Mouse (Mus musculus) limb, embryonic 11.5 days (tissue): ENCODE measurements at regions not wholly inside any gene's neighbourhood (a gene's known extent, or its start where the extent isn't known, plus 50 kb on each side); places are given as distances from the start of the nearest gene placed in this dataset. TPM values are rescaled to one million over a fixed set of nuclear protein-coding genes. Genes with fewer than 3 reads are reported as not detected.
A peak's percentile ranks its signal among the peaks of the same experiment; 100 is the strongest.

Source experiments
- ATAC-seq: fragments of 200-750 bp; cut with Nextera tagmentation; 2 replicates; pipeline ENCODE4 v1.8.0; 2017; ENCODE audit warnings: low read depth; ENCODE audit not compliant: insufficient number of reproducible peaks, low FRiP score, low TSS enrichment
- DNase-seq: peaks from one replicate; pipeline ENCODE4 v3.0.0-alpha.2; 2015; ENCODE audit warnings: low spot score
- H3K27ac ChIP-seq: fragments of 300-500 bp; sonication (generic); replicated peaks from 2 replicates; pipeline ENCODE4 v1.5.1; 2014; ENCODE audit warnings: low read depth, mild to moderate bottlenecking, low read length
- H3K27me3 ChIP-seq: fragments of 300-500 bp; sonication (generic); 2 replicates; pipeline ENCODE4 v1.6.1; 2014; ENCODE audit warnings: mild to moderate bottlenecking, low read length, mixed read lengths; ENCODE audit not compliant: control insufficient read depth, insufficient read depth
- H3K36me3 ChIP-seq: fragments of 300-500 bp; sonication (generic); 2 replicates; pipeline ENCODE4 v1.6.1; 2014; ENCODE audit warnings: mild to moderate bottlenecking, low read length, moderate library complexity, mixed read lengths; ENCODE audit not compliant: control insufficient read depth, insufficient read depth
- H3K4me1 ChIP-seq: fragments of 300-500 bp; sonication (generic); 2 replicates; pipeline ENCODE4 v1.6.1; 2014; ENCODE audit warnings: low read length, mixed read lengths; ENCODE audit not compliant: control insufficient read depth, insufficient read depth
- H3K4me2 ChIP-seq: fragments of 300-500 bp; sonication (generic); 2 replicates; pipeline ENCODE4 v1.6.1; 2014; ENCODE audit warnings: low read depth, mild to moderate bottlenecking, moderate library complexity; ENCODE audit not compliant: severe bottlenecking
- H3K4me3 ChIP-seq: fragments of 300-500 bp; sonication (generic); 2 replicates; pipeline ENCODE4 v1.5.1; 2014; ENCODE audit warnings: low read depth, low read length
- H3K9ac ChIP-seq: fragments of 300-500 bp; sonication (generic); 2 replicates; pipeline ENCODE4 v1.6.1; 2014; ENCODE audit warnings: mild to moderate bottlenecking, low read length
- H3K9me3 ChIP-seq: fragments of 300-500 bp; sonication (generic); 2 replicates; pipeline ENCODE4 v1.6.1; 2016; ENCODE audit warnings: low read length; ENCODE audit not compliant: control insufficient read depth
- WGBS: fragments of 180-500 bp; shearing (Covaris S2); extraction: QIAGEN DNeasy Blood & Tissue Kit; methylation state at CpG from one replicate; pipeline ENCODE4 v1.1.7; 2014; 5-methylcytosine and 5-hydroxymethylcytosine counted together
- microRNA-seq: library from miRNA; unstranded; fragments of <30 nt; microRNA quantifications from one replicate; pipeline ENCODE4, GENCODE M21; 2016

DNA sequence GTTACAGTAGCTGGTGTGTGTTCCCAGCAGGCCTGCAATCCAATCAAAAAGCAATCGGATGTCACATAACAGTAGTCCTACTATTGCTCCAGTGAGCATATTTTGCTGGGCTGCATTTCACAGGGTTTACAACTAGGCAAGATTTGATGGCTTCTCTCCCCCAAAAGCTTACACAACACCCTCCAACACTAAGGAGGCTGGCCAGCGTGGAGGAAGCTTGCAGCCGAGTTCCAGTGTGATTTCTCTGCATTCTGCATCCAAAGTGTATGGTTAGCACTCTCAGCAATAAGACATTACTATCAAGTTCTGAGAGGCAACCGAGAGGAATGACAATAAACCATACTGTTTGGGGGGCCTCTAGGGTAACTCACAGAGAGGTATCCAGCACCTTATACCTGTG lies 367.2 kb downstream of the Xylt1 start:
- H3K9me3 ChIP-seq, result no peaks in the 10 kb centered on the region
- H3K4me2 ChIP-seq, result no peak overlapping the region
- H3K36me3 ChIP-seq, result no peaks in the 10 kb centered on the region
- no peaks in the 10 kb centered on the region; the same call in 1 of the 2 replicates for H3K4me1 ChIP-seq
- no peak overlapping the region for H3K9ac ChIP-seq
- WGBS, result 85% methylated on average over 4 of the region's 4 CpGs
- ATAC-seq (no peak), DNase-seq (no peak)
- no peak overlapping the region for H3K27ac ChIP-seq
- no peak overlapping the region for H3K4me3 ChIP-seq
- H3K27me3 ChIP-seq, result no peaks in the 10 kb centered on the region

DNA sequence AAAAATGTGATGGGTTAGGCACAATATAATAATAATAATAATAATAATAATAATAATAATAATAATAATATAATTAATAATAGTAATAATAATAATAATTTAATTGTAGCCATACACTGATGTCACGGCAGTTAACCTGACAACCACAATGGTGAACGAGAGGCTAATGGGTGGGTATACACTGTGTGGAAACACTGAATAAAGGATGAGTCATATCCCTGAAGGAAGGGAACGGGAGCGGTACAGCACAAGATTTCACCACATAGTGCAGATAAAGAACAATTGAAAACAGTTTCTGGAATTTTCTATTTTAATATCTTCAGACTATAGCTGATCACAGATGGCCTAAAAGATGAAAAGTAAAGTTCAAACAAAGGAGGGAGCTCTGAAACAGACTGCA lies 365.6 kb downstream of the Xylt1 start:
- Histone ChIP-seq H3K36me3 (no peaks in the 10 kb centered on the region), H3K27me3 (no peaks in the 10 kb centered on the region), H3K4me2 (no peak overlapping the region), H3K27ac (no peak overlapping the region), H3K4me3 (no peak overlapping the region), H3K4me1 (no peaks in the 10 kb centered on the region), H3K9me3 (no peaks in the 10 kb centered on the region), H3K9ac (no peak overlapping the region)
- WGBS, result 89% methylated on average over 4 of the region's 4 CpGs
- no peak for ATAC-seq
- DNase-seq, result no peak

DNA sequence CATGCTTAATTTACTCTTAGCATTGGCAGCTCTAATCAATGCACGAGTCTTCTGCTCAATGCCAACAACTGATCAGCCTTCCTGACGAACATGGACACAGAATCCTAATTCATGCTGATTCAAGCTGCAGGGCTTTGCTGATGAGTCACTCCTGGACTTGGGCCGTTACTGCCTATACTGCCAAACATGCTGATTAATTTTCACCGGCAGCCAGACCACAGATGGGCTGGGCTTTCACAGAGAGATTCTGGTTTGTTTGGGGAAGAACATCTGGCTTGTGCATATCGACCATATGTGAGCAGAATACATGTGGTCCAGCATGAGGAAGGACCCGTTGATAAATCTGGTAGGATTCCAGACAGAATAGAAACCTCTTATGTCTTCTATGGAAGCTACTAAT lies 358.9 kb downstream of the Xylt1 start:
- Histone ChIP-seq H3K36me3 (no peaks in the 10 kb centered on the region), H3K27me3 (no peaks in the 10 kb centered on the region), H3K9me3 (no peaks in the 10 kb centered on the region), H3K9ac (no peak overlapping the region), H3K4me2 (no peak overlapping the region), H3K4me1 (no peaks in the 10 kb centered on the region), H3K4me3 (no peak overlapping the region), H3K27ac (no peak overlapping the region)
- DNase-seq, result no peak
- 76% methylated on average over 6 of the region's 6 CpGs for WGBS
- ATAC-seq, result no peak

DNA sequence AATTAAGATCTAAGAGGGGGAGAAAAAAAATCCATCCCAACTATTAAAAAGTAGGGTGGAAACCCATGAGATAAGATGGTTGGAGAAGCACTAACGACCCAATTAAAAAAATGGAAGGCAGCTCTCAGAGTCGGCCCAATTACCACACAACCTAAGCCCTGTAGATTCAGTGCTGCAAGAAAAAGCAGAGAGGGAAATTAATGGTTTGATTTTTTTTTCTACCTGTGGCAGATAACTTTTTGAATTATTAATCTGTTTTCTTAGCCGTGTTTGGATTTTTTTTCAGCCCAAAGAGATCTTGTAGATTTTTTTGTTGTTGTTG lies 354.9 kb downstream of the Xylt1 start:
- no peaks in the 10 kb centered on the region for H3K4me1 ChIP-seq
- no peak overlapping the region for H3K9ac ChIP-seq
- ATAC-seq (no peak), DNase-seq (no peak)
- no peaks in the 10 kb centered on the region for H3K27me3 ChIP-seq
- H3K36me3 ChIP-seq, result no peaks in the 10 kb centered on the region
- no peaks in the 10 kb centered on the region for H3K9me3 ChIP-seq
- no peak overlapping the region for H3K27ac ChIP-seq
- no peak overlapping the region for H3K4me2 ChIP-seq
- 67% methylated on average over 3 of the region's 3 CpGs for WGBS
- no peak overlapping the region for H3K4me3 ChIP-seq

DNA sequence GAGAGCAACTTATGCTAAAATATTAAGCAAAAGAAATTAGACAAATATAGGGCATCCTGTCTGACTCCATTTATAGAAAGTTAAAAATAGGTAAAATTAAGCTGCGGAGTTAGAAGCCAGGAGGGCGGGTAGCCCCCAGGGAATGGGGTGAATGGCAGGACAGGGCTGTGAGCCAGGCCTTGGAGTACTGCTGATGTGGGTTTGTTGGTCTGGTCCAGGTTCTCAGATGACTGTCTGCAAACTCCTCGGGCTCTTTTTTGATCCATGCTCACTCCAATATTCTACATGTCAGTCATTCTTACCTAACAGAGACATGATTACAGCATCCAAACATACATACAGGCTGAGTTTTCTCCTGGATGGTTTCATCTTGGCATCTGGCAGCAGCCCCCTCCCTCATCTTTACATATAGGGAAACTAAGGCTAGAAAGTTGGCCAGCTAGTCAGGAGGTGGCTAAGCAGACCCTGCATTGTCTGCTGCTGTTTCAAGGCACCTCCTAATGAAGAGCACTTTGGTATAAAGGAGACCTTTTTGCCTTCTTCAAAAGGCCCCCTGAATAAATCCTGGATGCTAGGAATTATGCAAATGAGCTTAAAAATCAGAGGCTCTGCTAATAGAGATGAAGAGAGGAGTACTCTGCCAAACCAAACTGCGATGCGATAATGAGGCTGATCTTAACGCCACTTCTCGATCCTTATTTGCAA lies 354.4 kb downstream of the Xylt1 start:
- Histone ChIP-seq H3K36me3 (no peaks in the 10 kb centered on the region), H3K27ac (no peak overlapping the region), H3K9ac (no peak overlapping the region), H3K4me2 (no peak overlapping the region), H3K4me1 (no peaks in the 10 kb centered on the region), H3K9me3 (no peaks in the 10 kb centered on the region), H3K4me3 (no peak overlapping the region), H3K27me3 (no peaks in the 10 kb centered on the region)
- 91% methylated on average over 7 of the region's 7 CpGs for WGBS
- no peak for DNase-seq
- ATAC-seq, result no peak

DNA sequence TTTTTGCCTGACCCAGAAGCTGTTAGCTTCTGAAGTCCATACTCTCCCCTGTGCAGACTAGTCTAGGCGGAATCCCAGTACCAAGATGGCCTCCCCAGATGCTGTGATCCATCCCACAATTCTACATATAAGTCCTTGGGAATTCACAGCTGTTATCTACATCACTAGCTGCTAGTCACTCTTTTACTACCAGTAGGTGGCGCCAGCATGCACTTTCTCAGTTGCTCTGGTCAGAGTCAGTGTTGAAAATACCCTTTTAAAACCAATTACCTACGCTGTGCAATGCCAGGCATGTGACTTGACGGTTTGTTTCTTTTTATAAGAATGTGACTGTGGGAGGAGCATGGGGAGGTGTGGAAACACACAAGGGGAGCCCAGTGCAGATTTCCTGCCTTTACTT lies 348.3 kb downstream of the Xylt1 start:
- WGBS, result 77% methylated on average over 4 of the region's 4 CpGs
- ATAC-seq, result no peak
- peak; percentile 40 for DNase-seq

More for the DNA sequence above, 348.3 kb downstream of the Xylt1 start:
- no peak overlapping the region for H3K4me2 ChIP-seq
- H3K9ac ChIP-seq, result no peak overlapping the region
- H3K4me1 ChIP-seq, result no peaks in the 10 kb centered on the region
- H3K9me3 ChIP-seq, result peaks cover 5% of the 10 kb centered on the region; the same call in 1 of the 2 replicates
- H3K36me3 ChIP-seq, result no peaks in the 10 kb centered on the region
- no peaks in the 10 kb centered on the region for H3K27me3 ChIP-seq
- no peak overlapping the region for H3K27ac ChIP-seq
- no peak overlapping the region for H3K4me3 ChIP-seq

Small RNA genes lying in the stretch of these regions (microRNA-seq; reads per million reads assigned to microRNA genes)
- not detected for gene Gm24063
